Mouse (Mus musculus) erythroblast, embryonic 14.5 days (primary cell): ENCODE data around the gene Agtrap. TPM values are rescaled to one million over a fixed set of nuclear protein-coding genes. Genes with fewer than 3 reads are reported as not detected.
"Not testable (repeated sequence)": the region's sequence is repeated elsewhere in the genome, so short reads cannot be mapped to it uniquely, and the experiment has no call there.

Source experiments
- H3K27me3 ChIP-seq: 2 replicates; pipeline ENCODE4 v1.6.1; 2012; ENCODE audit warnings: inconsistent platforms; ENCODE audit not compliant: control insufficient read depth
- H3K36me3 ChIP-seq: 2 replicates; pipeline ENCODE4 v1.6.1; 2012; ENCODE audit warnings: mild to moderate bottlenecking, inconsistent platforms; ENCODE audit not compliant: control insufficient read depth
- H3K4me1 ChIP-seq: 2 replicates; pipeline ENCODE4 v1.6.1; 2012; ENCODE audit warnings: inconsistent platforms; ENCODE audit not compliant: control insufficient read depth
- H3K4me3 ChIP-seq: replicated peaks from 2 replicates; pipeline ENCODE3; 2012; ENCODE audit warnings: moderate library complexity, mild to moderate bottlenecking, inconsistent platforms
- H3K9me3 ChIP-seq: 2 replicates; pipeline ENCODE4 v1.6.1; 2012; ENCODE audit warnings: low read length, inconsistent platforms, mixed read lengths; ENCODE audit not compliant: control insufficient read depth
- GATA1 ChIP-seq: IDR thresholded peaks from 2 replicates; pipeline ENCODE4 v1.6.1; 2012; ENCODE audit warnings: low read length, inconsistent platforms, mixed read lengths
- TAL1 ChIP-seq: IDR thresholded peaks from 3 replicates; pipeline ENCODE4 v1.6.1; 2012; ENCODE audit warnings: low read length, inconsistent platforms, mixed read lengths
- polyA plus RNA-seq: library from polyadenylated mRNA; stranded (reverse); fragments of >175 nt; gene quantifications from 2 replicates; pipeline ENCODE4 v1.2.3, GENCODE M21; 2012

The Agtrap gene
- polyA plus RNA-seq, 1 experiment, result 0.17 TPM

GRCm38 (mm10) chr4:148056801-148057200 lies 31.0 kb downstream of the Agtrap start:
- H3K27me3 ChIP-seq, result no peaks in the 10 kb centered on the region
- TF ChIP-seq GATA1 (no peak), TAL1 (no peak)
- no peaks in the 10 kb centered on the region for H3K9me3 ChIP-seq
- peaks cover 11% of the 10 kb centered on the region for H3K4me1 ChIP-seq
- peaks cover 74% of the 10 kb centered on the region for H3K36me3 ChIP-seq
- no peak overlapping the region for H3K4me3 ChIP-seq

GRCm38 (mm10) chr4:148056246-148056645 lies 31.6 kb downstream of the Agtrap start:
- Histone ChIP-seq H3K27me3 (no peaks in the 10 kb centered on the region), H3K4me3 (no peak overlapping the region), H3K9me3 (no peaks in the 10 kb centered on the region), H3K4me1 (peaks cover 13% of the 10 kb centered on the region), H3K36me3 (peaks cover 80% of the 10 kb centered on the region)
- TF ChIP-seq TAL1, result no peak

- Histone ChIP-seq H3K4me1 (peaks cover 19% of the 10 kb centered on the region), H3K9me3 (no peaks in the 10 kb centered on the region), H3K4me3 (no peak overlapping the region), H3K36me3 (peaks cover 91% of the 10 kb centered on the region), H3K27me3 (no peaks in the 10 kb centered on the region)
- no peak for TF ChIP-seq GATA1
These were observed 32.7 kb downstream of the Agtrap start for GRCm38 (mm10) chr4:148054961-148055695.

GRCm38 (mm10) chr4:148053417-148053920 lies 34.4 kb downstream of the Agtrap start:
- peaks cover 100% of the 10 kb centered on the region for H3K36me3 ChIP-seq
- H3K27me3 ChIP-seq, result no peaks in the 10 kb centered on the region
- TF ChIP-seq TAL1 (no peak), GATA1 (no peak)

DNA sequence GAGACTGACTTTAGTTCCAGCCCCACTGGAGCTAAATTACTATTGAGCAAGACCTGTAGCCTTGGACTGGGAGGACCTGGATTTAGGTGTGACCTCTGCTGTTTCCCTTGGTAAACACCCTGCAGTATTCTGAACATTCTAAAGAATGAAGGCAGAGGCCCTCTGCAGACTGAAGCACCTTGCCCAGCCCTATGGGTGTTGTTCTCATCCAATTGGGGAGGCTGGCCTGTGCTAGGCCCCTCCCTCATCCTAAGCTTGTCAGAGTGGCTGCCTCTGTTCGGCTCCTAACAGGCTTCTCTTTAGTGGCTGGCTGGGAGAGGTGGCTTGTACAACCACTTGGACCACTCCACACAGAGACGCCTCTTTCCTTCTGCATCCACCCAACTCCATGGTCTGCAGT lies 34.9 kb downstream of the Agtrap start:
- Histone ChIP-seq H3K36me3 (peaks cover 100% of the 10 kb centered on the region), H3K4me1 (peaks cover 29% of the 10 kb centered on the region), H3K27me3 (no peaks in the 10 kb centered on the region), H3K4me3 (no peak overlapping the region), H3K9me3 (no peaks in the 10 kb centered on the region)
- TF ChIP-seq GATA1 (no peak), TAL1 (no peak)

More at GRCm38 (mm10) chr4:148053417-148053920, 34.4 kb downstream of the Agtrap start:
- H3K4me3 ChIP-seq, result no peak overlapping the region
- no peaks in the 10 kb centered on the region for H3K9me3 ChIP-seq
- peaks cover 25% of the 10 kb centered on the region for H3K4me1 ChIP-seq

- peaks cover 40% of the 10 kb centered on the region for H3K4me1 ChIP-seq
- peaks cover 100% of the 10 kb centered on the region for H3K36me3 ChIP-seq
- no peak overlapping the region for H3K4me3 ChIP-seq
- H3K9me3 ChIP-seq, result no peaks in the 10 kb centered on the region
- no peaks in the 10 kb centered on the region for H3K27me3 ChIP-seq
- no peak for TF ChIP-seq GATA1
- no peak for TF ChIP-seq TAL1
These were observed 35.9 kb downstream of the Agtrap start for GRCm38 (mm10) chr4:148051886-148052285.

GRCm38 (mm10) chr4:148051046-148051776 lies 36.6 kb downstream of the Agtrap start:
- peaks cover 47% of the 10 kb centered on the region for H3K4me1 ChIP-seq
- TF ChIP-seq TAL1, result no peak
- no peak for TF ChIP-seq GATA1
- H3K4me3 ChIP-seq, result no peak overlapping the region
- H3K9me3 ChIP-seq, result no peaks in the 10 kb centered on the region
- no peaks in the 10 kb centered on the region for H3K27me3 ChIP-seq
- peaks cover 100% of the 10 kb centered on the region for H3K36me3 ChIP-seq

GRCm38 (mm10) chr4:148050396-148050914 lies 37.4 kb downstream of the Agtrap start:
- Histone ChIP-seq H3K4me1 (peaks cover 54% of the 10 kb centered on the region), H3K36me3 (peaks cover 99% of the 10 kb centered on the region)
- H3K4me3 ChIP-seq, H3K9me3 ChIP-seq, H3K27me3 ChIP-seq: not testable (repeated sequence)

- Histone ChIP-seq H3K27me3 (no peaks in the 10 kb centered on the region), H3K36me3 (peaks cover 95% of the 10 kb centered on the region), H3K4me3 (peak overlapping the region; percentile 40), H3K9me3 (no peaks in the 10 kb centered on the region), H3K4me1 (peaks cover 92% of the 10 kb centered on the region)
- peak; percentile 73 for TF ChIP-seq GATA1
- TF ChIP-seq TAL1, result peak; percentile 79
These were observed 41.3 kb downstream of the Agtrap start for GRCm38 (mm10) chr4:148046450-148047031.
